Mouse (Mus musculus) gastrocnemius, postnatal 14 days (tissue): ENCODE measurements around the gene Slc35e2. TPM values are rescaled to one million over a fixed set of nuclear protein-coding genes. Genes with fewer than 3 reads are reported as not detected.

ENCODE experiments used
- DNase-seq: peaks from one replicate; pipeline ENCODE4 v3.0.0; 2021; ENCODE audit warnings: mixed read lengths
- intact Hi-C: fragments of 180-260 bp; cut with DNase I; formaldehyde crosslinking; loops from one replicate; pipeline ENCODE4 v1.15.1; 2025; ENCODE audit warnings: low total_unique reads
- total RNA-seq, 2 experiments: library from RNA; stranded (reverse); gene quantifications; 2 replicates each; pipeline ENCODE4 v1.2.3; 2021

The Slc35e2 gene
- total RNA-seq, 2 experiments from 2014 or later, result 4.6 to 4.7 TPM

- no peak for DNase-seq
- intact Hi-C loops, result no loop called here
These were observed 27.3 kb upstream of the Slc35e2 start for GRCm38 (mm10) chr4:155573876-155574275.

- intact Hi-C loops, result no loop called here
- DNase-seq, result no peak
These were observed 26.3 kb upstream of the Slc35e2 start for GRCm38 (mm10) chr4:155574931-155575330.

DNA sequence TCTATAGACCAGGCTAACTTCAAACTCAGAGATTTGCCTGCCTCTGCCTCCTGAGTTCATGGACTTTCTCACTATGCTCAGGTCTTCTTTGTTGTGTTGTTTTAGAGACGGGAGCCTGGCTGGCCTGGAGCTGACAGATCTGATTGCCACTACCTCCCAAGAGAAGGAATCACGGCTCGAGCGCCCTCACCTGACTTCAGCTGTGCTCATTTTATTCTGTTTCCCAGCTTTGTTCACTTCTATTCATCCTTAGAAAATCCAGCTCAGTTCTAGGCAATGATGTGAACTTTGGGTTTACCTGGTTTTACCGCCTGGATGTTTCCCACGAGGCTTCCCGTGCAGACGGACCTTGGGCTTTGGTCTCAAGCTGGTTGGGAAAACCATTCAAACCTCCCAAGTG lies 25.7 kb upstream of the Slc35e2 start:
- intact Hi-C loops, result no loop called here

DNA sequence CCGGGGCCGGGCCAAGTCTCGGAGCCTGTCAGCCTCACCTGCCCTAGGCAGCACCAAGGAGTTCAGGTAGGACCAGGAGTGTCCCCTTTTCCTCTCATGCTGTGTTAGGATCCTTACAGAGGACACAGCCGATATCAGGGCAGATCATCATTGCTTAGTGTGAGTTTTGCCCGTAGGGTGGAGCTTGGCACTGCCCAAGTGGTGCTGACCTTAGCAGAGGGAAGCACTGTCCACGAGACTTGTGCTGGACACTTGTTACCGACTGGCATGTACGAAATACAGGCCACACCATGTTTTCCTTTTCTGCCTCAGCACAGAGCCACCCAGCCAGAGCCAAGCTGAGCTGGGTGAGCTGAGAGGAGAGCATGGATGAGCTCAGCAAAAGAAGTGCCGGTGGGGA lies 24.1 kb upstream of the Slc35e2 start:
- no peak for DNase-seq

More for the DNA sequence above, 25.7 kb upstream of the Slc35e2 start:
- no peak for DNase-seq

DNA sequence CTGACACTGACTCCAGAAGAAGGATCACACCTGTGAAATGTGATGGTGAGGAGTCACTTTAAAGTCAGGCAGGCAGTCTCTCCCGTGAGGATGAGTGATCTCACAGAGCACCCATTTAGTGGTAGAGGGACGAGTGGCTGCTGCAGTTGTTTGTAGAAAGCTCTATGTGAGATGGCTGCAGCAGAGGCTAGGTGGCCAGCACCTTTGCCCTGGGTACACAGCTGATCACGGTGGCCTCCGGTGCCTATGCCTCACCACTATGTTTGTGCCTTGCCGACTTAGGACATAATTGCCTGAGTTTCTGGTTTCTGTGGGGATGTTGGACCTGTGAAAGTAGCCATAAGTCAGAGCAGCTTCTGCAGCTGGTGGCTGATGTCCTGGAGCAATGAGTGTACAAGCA lies 23.5 kb upstream of the Slc35e2 start:
- intact Hi-C loops, result no loop called here
- no peak for DNase-seq

More for the DNA sequence above, 24.1 kb upstream of the Slc35e2 start:
- intact Hi-C loops, result no loop called here

GRCm38 (mm10) chr4:155578336-155579125 lies 22.7 kb upstream of the Slc35e2 start:
- intact Hi-C loops, result no loop called here
- DNase-seq, result peak; percentile 74

GRCm38 (mm10) chr4:155580420-155580819 lies 20.8 kb upstream of the Slc35e2 start:
- intact Hi-C loops, result loop anchor here (5.0 kb wide), 1 partner anchor 98 kb away; no protein-coding TSS in a partner anchor

DNA sequence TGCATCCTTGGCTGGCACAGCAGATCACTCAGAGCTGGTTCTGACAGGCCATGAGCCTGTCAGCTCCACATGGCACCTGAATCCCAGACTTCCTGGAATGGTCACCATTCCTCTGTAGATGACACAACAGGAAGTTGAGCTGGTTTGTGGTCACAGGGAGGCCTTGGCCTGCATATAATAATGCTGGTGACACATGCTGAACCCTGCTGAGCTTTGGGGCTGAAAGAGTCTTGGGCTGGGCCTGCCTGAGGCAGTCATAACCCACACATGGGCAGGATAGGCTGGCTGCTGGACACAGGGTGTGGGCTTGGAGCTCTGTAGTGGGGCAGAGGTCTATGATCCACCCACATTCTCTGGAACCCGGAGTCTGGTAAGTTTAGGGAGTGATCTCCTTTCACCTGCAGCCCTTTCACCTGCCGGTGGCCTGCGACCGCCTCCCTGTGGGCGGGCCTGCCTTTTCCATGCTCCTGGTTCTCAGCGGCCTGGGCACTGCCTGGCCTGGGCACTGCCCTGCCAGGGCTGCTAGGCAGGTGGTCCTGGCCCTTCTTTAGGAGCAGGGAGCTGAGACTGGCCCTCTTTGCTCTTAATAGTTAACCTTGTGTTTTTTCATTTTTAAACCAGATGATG lies 18.8 kb upstream of the Slc35e2 start:
- DNase-seq, result no peak

More at GRCm38 (mm10) chr4:155580420-155580819, 20.8 kb upstream of the Slc35e2 start:
- peak; percentile 50 for DNase-seq

DNA sequence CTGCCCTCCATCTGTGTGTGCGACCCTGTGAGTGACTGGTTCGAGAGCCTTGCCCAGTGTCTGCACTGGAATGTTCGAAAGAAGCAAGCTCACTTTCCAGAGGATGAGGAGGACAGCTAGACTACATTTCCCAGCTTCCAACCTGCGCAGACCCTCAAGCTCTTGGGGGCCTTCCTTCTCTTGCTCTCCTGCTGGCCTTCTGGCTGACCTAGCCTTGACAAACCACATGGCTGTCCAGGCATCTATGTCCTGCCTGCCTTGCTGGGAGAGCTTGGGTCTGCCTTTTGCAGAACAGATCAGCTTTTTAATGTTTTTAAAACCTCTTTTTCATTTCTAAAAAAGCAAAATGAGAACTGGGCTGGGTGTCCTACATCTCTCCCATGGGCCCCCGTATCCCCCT lies 11.9 kb upstream of the Slc35e2 start:
- intact Hi-C loops, result no loop called here
- DNase-seq, result no peak

More for the DNA sequence above, 18.8 kb upstream of the Slc35e2 start:
- intact Hi-C loops, result loop anchor here (5.0 kb wide), 1 partner anchor 100 kb away; no protein-coding TSS in a partner anchor

GRCm38 (mm10) chr4:155591012-155591719 lies 10.1 kb upstream of the Slc35e2 start:
- intact Hi-C loops, result no loop called here
- DNase-seq, result no peak

DNA sequence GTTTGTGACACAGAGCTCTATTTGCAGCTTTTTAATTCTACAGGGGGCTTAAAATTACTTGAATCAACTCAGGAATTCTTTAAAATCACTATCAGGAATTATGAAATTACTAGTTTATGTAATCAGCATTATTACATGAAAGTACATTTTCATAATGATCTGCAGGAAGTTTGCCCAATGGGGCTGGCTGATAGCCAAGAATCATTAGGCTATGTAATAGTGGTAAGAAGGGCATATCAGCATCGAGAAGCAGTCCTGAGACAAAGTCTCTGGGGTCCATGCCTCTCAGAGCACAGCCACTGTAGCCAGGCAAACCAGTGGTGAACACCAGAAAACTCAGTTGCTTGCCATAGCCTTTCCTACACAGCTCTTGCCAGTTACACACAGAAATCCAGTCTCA lies 7.4 kb upstream of the Slc35e2 start:
- intact Hi-C loops, result no loop called here
- DNase-seq, result no peak

DNA sequence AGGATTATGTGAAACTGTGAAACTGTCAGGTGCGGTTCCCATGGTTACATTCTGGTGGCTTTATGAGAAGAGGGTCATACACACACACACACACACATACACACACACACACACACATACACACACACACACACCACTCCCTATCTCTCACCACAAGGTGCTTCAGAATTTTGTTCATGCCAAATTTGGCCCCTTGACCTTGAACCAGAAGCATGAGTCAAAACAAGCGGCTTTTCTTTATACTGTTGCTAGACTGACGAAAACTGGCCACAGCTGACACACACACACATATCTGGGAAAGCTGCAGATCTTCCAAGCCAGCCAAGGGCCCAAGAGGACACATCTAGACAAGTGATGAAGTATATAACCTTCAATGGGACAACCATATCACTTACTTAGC lies 5.4 kb upstream of the Slc35e2 start:
- intact Hi-C loops, result no loop called here
- no peak for DNase-seq

- DNase-seq, result no peak
- intact Hi-C loops, result no loop called here
These were observed 4.6 kb upstream of the Slc35e2 start for GRCm38 (mm10) chr4:155596606-155597005.

- intact Hi-C loops, result no loop called here
- DNase-seq, result no peak
These were observed 2.7 kb upstream of the Slc35e2 start for GRCm38 (mm10) chr4:155598536-155598935.

DNA sequence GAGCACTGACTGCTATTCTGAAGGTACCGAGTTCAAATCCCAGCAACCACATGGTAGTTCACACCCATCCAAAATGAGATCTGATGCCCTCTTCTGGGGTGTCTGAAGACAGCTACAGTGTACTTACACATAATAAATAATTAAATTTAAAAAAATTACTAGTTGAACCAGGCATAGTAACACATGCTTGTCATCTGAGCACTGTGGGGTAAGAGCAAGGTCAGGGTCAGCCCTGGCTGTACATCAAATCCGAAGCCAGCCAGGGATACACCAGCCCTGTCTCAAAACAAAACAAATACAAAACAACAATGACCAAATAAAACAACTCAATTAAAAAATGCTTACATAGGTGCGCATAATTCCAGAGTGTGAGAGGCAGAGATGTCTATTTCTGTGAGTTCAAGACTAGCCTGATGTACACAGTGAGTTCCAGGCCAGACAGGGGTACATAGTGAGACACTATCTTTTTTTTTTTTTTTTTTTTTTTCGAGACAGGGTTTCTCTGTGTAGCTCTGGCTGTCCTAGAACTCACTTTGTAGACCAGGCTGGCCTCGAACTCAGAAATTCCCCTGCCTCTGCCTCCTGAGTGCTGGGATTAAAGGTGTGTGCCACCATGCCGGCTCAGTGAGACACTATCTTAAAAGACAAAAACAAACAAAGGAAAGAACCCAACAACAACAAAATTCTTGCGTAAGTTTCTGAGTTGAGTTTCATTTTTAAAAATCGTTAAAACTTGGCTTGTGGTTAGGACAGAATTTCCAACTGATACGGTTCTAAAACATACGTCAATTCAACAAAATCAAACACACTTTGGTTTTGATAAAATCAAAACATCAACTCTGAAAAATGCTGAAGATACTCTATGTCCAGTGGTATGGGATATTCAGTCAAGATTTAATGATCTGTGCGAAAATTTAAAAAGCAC lies 1.1 kb upstream of the Slc35e2 start:
- no peak for DNase-seq
- intact Hi-C loops, result no loop called here

DNA sequence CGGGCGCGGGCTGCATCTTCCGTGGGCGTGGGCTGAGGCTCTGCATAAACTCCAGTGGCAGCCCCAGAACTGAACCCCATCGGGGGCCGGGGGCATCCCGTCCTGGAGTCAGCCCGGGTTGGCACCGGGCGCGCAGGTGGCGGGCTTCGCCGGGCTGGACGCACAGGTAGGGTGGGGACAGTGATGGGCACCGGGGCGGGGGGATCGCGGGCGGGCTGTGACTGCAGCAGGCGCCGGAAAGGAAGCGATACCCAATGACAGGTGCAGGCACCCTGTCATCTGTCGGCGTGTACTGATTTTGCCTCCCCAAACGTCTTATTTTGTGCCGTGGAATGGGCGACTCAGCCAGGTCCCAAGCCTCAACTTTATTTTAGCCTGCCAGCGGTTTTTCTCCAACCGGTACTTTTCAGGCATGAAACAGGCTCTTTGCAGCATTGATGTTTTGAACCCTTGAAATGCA lies 811 bp downstream of the Slc35e2 start:
- intact Hi-C loops, result no loop called here
- no peak for DNase-seq

DNA sequence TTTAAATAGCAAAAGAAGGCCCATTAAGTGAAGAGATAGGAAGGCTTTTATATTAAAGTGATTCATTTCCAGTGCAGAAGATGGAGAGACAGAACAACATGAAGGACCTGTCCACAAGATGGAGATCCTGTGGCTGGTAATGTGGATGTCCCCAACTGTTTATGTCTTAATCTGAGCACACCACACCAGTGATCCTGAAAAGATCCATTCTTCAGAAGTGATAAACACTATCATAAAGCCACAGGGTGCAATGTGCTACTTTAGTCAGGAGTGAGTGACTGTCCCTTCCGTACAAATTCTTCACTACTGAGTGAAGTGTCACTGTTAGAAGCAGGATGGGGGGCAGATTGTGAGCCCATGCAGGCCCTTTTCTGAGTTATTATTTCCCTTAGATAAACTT lies 1.5 kb downstream of the Slc35e2 start:
- intact Hi-C loops, result no loop called here
- DNase-seq, result no peak

- intact Hi-C loops, result no loop called here
- DNase-seq, result no peak
These were observed 2.6 kb downstream of the Slc35e2 start for GRCm38 (mm10) chr4:155603801-155604200.

GRCm38 (mm10) chr4:155605132-155605531 lies 3.9 kb downstream of the Slc35e2 start:
- intact Hi-C loops, result no loop called here
- no peak for DNase-seq
